Mouse (Mus musculus): ENCODE results near the gene Sgms1. TPM values are rescaled to one million over a fixed set of nuclear protein-coding genes. Genes with fewer than 3 reads are reported as not detected.
A peak's percentile ranks its signal among the peaks of the same experiment; 100 is the strongest.

Gene Sgms1
- polyA plus RNA-seq, 1 experiment = 10.8 TPM

- TF ChIP-seq FLI1 (IDR thresholded peaks at IDR 0.05; ENCODE audit: low read length) (no peak), GATA1 (IDR thresholded peaks at IDR 0.05; ENCODE audit: borderline replicate concordance, low read length) (no peak)
- no peak overlapping the region for H3K4me3 ChIP-seq (replicated peaks)
- H3K27me3 ChIP-seq (replicated peaks) = no peaks in the 10 kb centered on the region
- H3K36me3 ChIP-seq (replicated peaks; ENCODE audit: low read length) = peaks cover 62% of the 10 kb centered on the region
- H3K4me1 ChIP-seq = peaks cover 91% of the 10 kb centered on the region
- no peaks in the 10 kb centered on the region for H3K9me3 ChIP-seq
Measured at GRCm38 (mm10) chr19:32172511-32172981, 217.0 kb downstream of the Sgms1 start.

- H3K4me1 ChIP-seq = peaks cover 92% of the 10 kb centered on the region
- no peaks in the 10 kb centered on the region for H3K27me3 ChIP-seq (replicated peaks)
- H3K36me3 ChIP-seq (replicated peaks; ENCODE audit: low read length) = peaks cover 65% of the 10 kb centered on the region
- H3K9me3 ChIP-seq = no peaks in the 10 kb centered on the region
- H3K4me3 ChIP-seq (replicated peaks) = peak overlapping the region; percentile 69
- no peak for TF ChIP-seq GATA1 (IDR thresholded peaks at IDR 0.05; ENCODE audit: borderline replicate concordance, low read length)
- TF ChIP-seq FLI1 (IDR thresholded peaks at IDR 0.05; ENCODE audit: low read length) = no peak
Measured at GRCm38 (mm10) chr19:32171981-32172380, 217.5 kb downstream of the Sgms1 start.

GRCm38 (mm10) chr19:32169634-32170540 lies 219.6 kb downstream of the Sgms1 start:
- Histone ChIP-seq H3K4me3 (replicated peaks) (peak overlapping the region; percentile 64), H3K27me3 (replicated peaks) (no peaks in the 10 kb centered on the region), H3K9me3 (no peaks in the 10 kb centered on the region), H3K4me1 (peaks cover 85% of the 10 kb centered on the region), H3K36me3 (replicated peaks; ENCODE audit: low read length) (peaks cover 58% of the 10 kb centered on the region)
- no peak for TF ChIP-seq FLI1 (IDR thresholded peaks at IDR 0.05; ENCODE audit: low read length)
- TF ChIP-seq GATA1 (IDR thresholded peaks at IDR 0.05; ENCODE audit: borderline replicate concordance, low read length) = no peak

GRCm38 (mm10) chr19:32168031-32168430 lies 221.5 kb downstream of the Sgms1 start:
- H3K4me1 ChIP-seq = peaks cover 83% of the 10 kb centered on the region
- H3K4me3 ChIP-seq (replicated peaks) = no peak overlapping the region
- H3K27me3 ChIP-seq (replicated peaks) = no peaks in the 10 kb centered on the region
- no peaks in the 10 kb centered on the region for H3K9me3 ChIP-seq
- H3K36me3 ChIP-seq (replicated peaks; ENCODE audit: low read length) = peaks cover 63% of the 10 kb centered on the region
- TF ChIP-seq GATA1 (IDR thresholded peaks at IDR 0.05; ENCODE audit: borderline replicate concordance, low read length) (no peak), FLI1 (IDR thresholded peaks at IDR 0.05; ENCODE audit: low read length) (no peak)

GRCm38 (mm10) chr19:32166823-32167605 lies 222.5 kb downstream of the Sgms1 start:
- Histone ChIP-seq H3K4me1 (peaks cover 83% of the 10 kb centered on the region), H3K27me3 (replicated peaks) (no peaks in the 10 kb centered on the region), H3K4me3 (replicated peaks) (no peak overlapping the region), H3K9me3 (no peaks in the 10 kb centered on the region), H3K36me3 (replicated peaks; ENCODE audit: low read length) (peaks cover 68% of the 10 kb centered on the region)
- no peak for TF ChIP-seq FLI1 (IDR thresholded peaks at IDR 0.05; ENCODE audit: low read length)
- no peak for TF ChIP-seq GATA1 (IDR thresholded peaks at IDR 0.05; ENCODE audit: borderline replicate concordance, low read length)

- H3K9me3 ChIP-seq = no peaks in the 10 kb centered on the region
- peaks cover 72% of the 10 kb centered on the region for H3K36me3 ChIP-seq (replicated peaks; ENCODE audit: low read length)
- H3K4me3 ChIP-seq (replicated peaks) = no peak overlapping the region
- H3K4me1 ChIP-seq = peaks cover 71% of the 10 kb centered on the region
- H3K27me3 ChIP-seq (replicated peaks) = no peaks in the 10 kb centered on the region
- no peak for TF ChIP-seq FLI1 (IDR thresholded peaks at IDR 0.05; ENCODE audit: low read length)
- TF ChIP-seq GATA1 (IDR thresholded peaks at IDR 0.05; ENCODE audit: borderline replicate concordance, low read length) = no peak
Measured at GRCm38 (mm10) chr19:32165711-32166110, 223.8 kb downstream of the Sgms1 start.

- H3K9me3 ChIP-seq = no peaks in the 10 kb centered on the region
- peaks cover 74% of the 10 kb centered on the region for H3K4me1 ChIP-seq
- no peak for TF ChIP-seq FLI1 (IDR thresholded peaks at IDR 0.05; ENCODE audit: low read length)
- H3K36me3 ChIP-seq (replicated peaks; ENCODE audit: low read length) = peaks cover 81% of the 10 kb centered on the region
- no peaks in the 10 kb centered on the region for H3K27me3 ChIP-seq (replicated peaks)
- H3K4me3 ChIP-seq (replicated peaks) = no peak overlapping the region
Measured at GRCm38 (mm10) chr19:32164128-32164527, 225.4 kb downstream of the Sgms1 start.

GRCm38 (mm10) chr19:32159944-32160343 lies 229.6 kb downstream of the Sgms1 start:
- H3K4me1 ChIP-seq = peaks cover 80% of the 10 kb centered on the region
- no peaks in the 10 kb centered on the region for H3K9me3 ChIP-seq
- no peak overlapping the region for H3K4me3 ChIP-seq (replicated peaks)
- H3K36me3 ChIP-seq (replicated peaks; ENCODE audit: low read length) = peaks cover 92% of the 10 kb centered on the region
- H3K27me3 ChIP-seq (replicated peaks) = no peaks in the 10 kb centered on the region
- TF ChIP-seq FLI1 (IDR thresholded peaks at IDR 0.05; ENCODE audit: low read length) = no peak
- TF ChIP-seq GATA1 (IDR thresholded peaks at IDR 0.05; ENCODE audit: borderline replicate concordance, low read length) = no peak

GRCm38 (mm10) chr19:32159168-32159567 lies 230.3 kb downstream of the Sgms1 start:
- no peak for TF ChIP-seq FLI1 (IDR thresholded peaks at IDR 0.05; ENCODE audit: low read length)
- no peak for TF ChIP-seq GATA1 (IDR thresholded peaks at IDR 0.05; ENCODE audit: borderline replicate concordance, low read length)
- Histone ChIP-seq H3K36me3 (replicated peaks; ENCODE audit: low read length) (peaks cover 92% of the 10 kb centered on the region), H3K27me3 (replicated peaks) (no peaks in the 10 kb centered on the region), H3K4me3 (replicated peaks) (no peak overlapping the region), H3K4me1 (peaks cover 82% of the 10 kb centered on the region), H3K9me3 (no peaks in the 10 kb centered on the region)

GRCm38 (mm10) chr19:32157045-32157444 lies 232.5 kb downstream of the Sgms1 start:
- Histone ChIP-seq H3K4me3 (replicated peaks) (no peak overlapping the region), H3K4me1 (peaks cover 81% of the 10 kb centered on the region), H3K9me3 (no peaks in the 10 kb centered on the region), H3K27me3 (replicated peaks) (no peaks in the 10 kb centered on the region), H3K36me3 (replicated peaks; ENCODE audit: low read length) (peaks cover 95% of the 10 kb centered on the region)
- TF ChIP-seq GATA1 (IDR thresholded peaks at IDR 0.05; ENCODE audit: borderline replicate concordance, low read length) = no peak
